Mouse (Mus musculus) MEL (cell line): ENCODE results near the gene Pomgnt1.

Source experiments
- CTCF ChIP-seq, 3 experiments: IDR thresholded peaks in 2 of 3; conservative IDR thresholded peaks in 1 of 3; 2 replicates each; pipeline ENCODE4 v1.5.1; 2011 to 2012; ENCODE audit warnings: low read length in 3 of 3, low read depth in 2 of 3, mild to moderate bottlenecking in 2 of 3, improper control_type of control experiment in 1 of 3, inconsistent platforms in 1 of 3, mixed read lengths in 1 of 3, moderate library complexity in 1 of 3; ENCODE audit not compliant: control insufficient read depth in 1 of 3, insufficient read depth in 1 of 3, poor library complexity in 1 of 3, severe bottlenecking in 1 of 3
- HCFC1 ChIP-seq: IDR thresholded peaks from 2 replicates; pipeline ENCODE4 v1.6.1; 2012; ENCODE audit warnings: low read depth, mild to moderate bottlenecking, inconsistent platforms, low read length, improper control_type of control experiment, moderate library complexity
- NRF1 ChIP-seq: IDR thresholded peaks from 2 replicates; pipeline ENCODE4 v1.6.1; 2014; ENCODE audit warnings: low read depth, mild to moderate bottlenecking, inconsistent platforms, low read length, improper control_type of control experiment, moderate library complexity; ENCODE audit not compliant: poor library complexity, insufficient read depth, severe bottlenecking
- POLR2A ChIP-seq, 2 experiments: IDR thresholded peaks; 2 replicates each; pipeline ENCODE4 v1.6.1; 2011 to 2012; ENCODE audit warnings: low read length in 2 of 2, mild to moderate bottlenecking in 2 of 2, control low read depth in 1 of 2, improper control_type of control experiment in 1 of 2, low read depth in 1 of 2, moderate library complexity in 1 of 2; ENCODE audit not compliant: control insufficient read depth in 1 of 2, insufficient read depth in 1 of 2, poor library complexity in 1 of 2
- RCOR1 ChIP-seq: IDR thresholded peaks from 2 replicates; pipeline ENCODE4 v1.6.1; 2012; ENCODE audit warnings: low read depth, mild to moderate bottlenecking, inconsistent platforms, low read length, improper control_type of control experiment
- SIN3A ChIP-seq: IDR thresholded peaks from 2 replicates; pipeline ENCODE4 v1.6.1; 2012; ENCODE audit warnings: low read length, improper control_type of control experiment, inconsistent platforms
- SMC3 ChIP-seq: IDR thresholded peaks from 2 replicates; pipeline ENCODE4 v1.6.1; 2011; ENCODE audit warnings: low read depth, low read length, improper control_type of control experiment
- USF1 ChIP-seq: IDR thresholded peaks from 2 replicates; pipeline ENCODE4 v1.6.1; 2014; ENCODE audit warnings: low read depth, mild to moderate bottlenecking, inconsistent platforms, low read length, improper control_type of control experiment, moderate library complexity
- USF2 ChIP-seq, 2 experiments: IDR thresholded peaks; 2 replicates each; pipeline ENCODE4 v1.6.1; 2011 to 2012; ENCODE audit warnings: improper control_type of control experiment in 2 of 2, low read length in 2 of 2, borderline replicate concordance in 1 of 2, inconsistent platforms in 1 of 2, low read depth in 1 of 2, mild to moderate bottlenecking in 1 of 2; ENCODE audit not compliant: insufficient read depth in 1 of 2
- ZKSCAN1 ChIP-seq: IDR thresholded peaks from 2 replicates; pipeline ENCODE4 v1.6.1; 2012; ENCODE audit warnings: low read depth, mild to moderate bottlenecking, inconsistent platforms, low read length, improper control_type of control experiment, moderate library complexity

DNA sequence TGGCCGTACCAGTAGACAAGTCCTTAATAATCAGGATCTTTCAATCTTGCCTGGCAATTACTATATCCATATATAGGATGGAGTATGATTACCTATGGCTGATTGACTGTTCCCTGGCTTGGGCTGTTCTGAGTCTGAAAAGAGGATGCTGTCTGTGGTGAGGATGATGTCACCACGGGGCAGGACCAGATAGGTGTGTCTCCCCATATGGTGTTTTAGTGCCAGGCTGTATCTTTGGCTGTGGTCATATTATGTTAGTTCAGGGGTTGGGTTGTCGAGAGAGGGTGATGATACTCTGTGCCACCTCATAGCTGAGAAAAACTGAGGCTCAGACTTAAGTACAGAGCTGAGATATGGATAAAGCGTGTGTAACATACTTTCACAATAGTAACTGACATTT lies 61.4 kb downstream of the Pomgnt1 start:
- TF ChIP-seq NRF1 (no peak), SIN3A (no peak), HCFC1 (no peak), ZKSCAN1 (no peak), CTCF (IDR thresholded peaks at IDR 0.05 in 2 of 3, conservative IDR thresholded peaks at IDR 0.05 in 1 of 3; ENCODE audit: control insufficient read depth in 1 of 3, insufficient read depth in 1 of 3, low read depth in 2 of 3, low read length in 3 of 3, poor library complexity in 1 of 3, severe bottlenecking in 1 of 3) (no peak), USF2 (IDR thresholded peaks at IDR 0.05; ENCODE audit: borderline replicate concordance in 1 of 2, insufficient read depth in 1 of 2, low read depth in 1 of 2, low read length in 2 of 2) (no peak), POLR2A (IDR thresholded peaks at IDR 0.05; ENCODE audit: control insufficient read depth in 1 of 2, insufficient read depth in 1 of 2, low read depth in 1 of 2, low read length in 2 of 2, poor library complexity in 1 of 2) (no peak), RCOR1 (no peak), SMC3 (no peak), USF1 (no peak)
